Mouse (Mus musculus) monocyte, adult 59 days (primary cell): Measurements from ENCODE around the gene Gm9733. TPM values are rescaled to one million over a fixed set of nuclear protein-coding genes. Genes with fewer than 3 reads are reported as not detected.

Experiments
- total RNA-seq, 2 experiments: library from RNA; stranded (reverse); gene quantifications; one replicate each; pipeline ENCODE4 v1.2.4; 2023

The Gm9733 gene
- total RNA-seq, result 100 to 1,000 TPM; 181 to 189 TPM

GRCm38 (mm10) chr3:15332063-15332462, at the start of gene Gm9733:
Gm9733 (minus strand) TSS chr3:15332302.

Other genes with a start within 250 kb of the Gm9733 start
- gene Sirpb1a, start 94.2 kb upstream of the Gm9733 start, total RNA-seq, result 100 to 1,000 TPM; 126 to 136 TPM
- gene Sirpb1b, start 242.8 kb upstream of the Gm9733 start, total RNA-seq, result 100 to 1,000 TPM; 106 to 117 TPM